Mouse (Mus musculus): ENCODE results near the gene Tmem54.

DNA sequence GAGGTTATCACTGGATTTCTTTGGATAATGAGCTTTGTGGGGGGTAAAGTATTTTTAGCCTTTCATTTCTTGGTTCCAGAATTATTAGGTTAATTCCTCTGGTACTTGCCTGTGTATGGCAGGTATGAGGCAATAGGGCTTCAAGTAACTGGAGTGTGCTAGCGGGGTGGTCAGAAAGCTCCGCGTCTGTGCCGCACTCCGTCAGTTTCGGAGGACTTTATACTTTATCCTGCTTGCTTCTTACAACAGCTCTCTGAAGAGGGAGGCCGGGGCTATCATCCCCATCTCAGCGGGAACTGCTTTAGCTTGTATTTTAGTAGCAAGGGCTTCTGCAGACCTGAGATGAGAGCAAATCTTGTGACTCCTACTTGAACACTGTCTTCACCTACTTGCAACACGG lies 26.2 kb upstream of the Tmem54 start:
- TF ChIP-seq TAL1 (IDR thresholded peaks at IDR 0.05; ENCODE audit: low read length) (no peak), GATA1 (IDR thresholded peaks at IDR 0.05; ENCODE audit: low read length) (no peak)

All from erythroblast, embryonic 14.5 days (primary cell).